Mouse (Mus musculus): ENCODE measurements at regions not wholly inside any gene's neighbourhood (a gene's known extent, or its start where the extent isn't known, plus 50 kb on each side); places are given as distances from the start of the nearest gene placed in this dataset.

- no peak for DNase-seq
- no peaks in the 10 kb centered on the region for H3K4me1 ChIP-seq (ENCODE audit: control insufficient read depth, insufficient read depth, low read length)
- no peak overlapping the region for H3K4me3 ChIP-seq (replicated peaks; ENCODE audit: insufficient read depth, low read depth, low read length)
- H3K27me3 ChIP-seq (ENCODE audit: control insufficient read depth, insufficient read depth, low read length) = no peaks in the 10 kb centered on the region
- WGBS = 95% methylated on average over 5 of the region's 5 CpGs
- no peak overlapping the region for H3K27ac ChIP-seq (ENCODE audit: insufficient read depth, low read length)
- TF ChIP-seq CTCF (IDR thresholded peaks at IDR 0.05; ENCODE audit: borderline replicate concordance, insufficient read depth, low read depth, low read length) (no peak), POLR2A (IDR thresholded peaks at IDR 0.05; ENCODE audit: borderline replicate concordance, insufficient read depth, low read length) (no peak)
Measured at GRCm38 (mm10) chr3:19420912-19421311, 207.6 kb downstream of the 1700064H15Rik start.

DNA sequence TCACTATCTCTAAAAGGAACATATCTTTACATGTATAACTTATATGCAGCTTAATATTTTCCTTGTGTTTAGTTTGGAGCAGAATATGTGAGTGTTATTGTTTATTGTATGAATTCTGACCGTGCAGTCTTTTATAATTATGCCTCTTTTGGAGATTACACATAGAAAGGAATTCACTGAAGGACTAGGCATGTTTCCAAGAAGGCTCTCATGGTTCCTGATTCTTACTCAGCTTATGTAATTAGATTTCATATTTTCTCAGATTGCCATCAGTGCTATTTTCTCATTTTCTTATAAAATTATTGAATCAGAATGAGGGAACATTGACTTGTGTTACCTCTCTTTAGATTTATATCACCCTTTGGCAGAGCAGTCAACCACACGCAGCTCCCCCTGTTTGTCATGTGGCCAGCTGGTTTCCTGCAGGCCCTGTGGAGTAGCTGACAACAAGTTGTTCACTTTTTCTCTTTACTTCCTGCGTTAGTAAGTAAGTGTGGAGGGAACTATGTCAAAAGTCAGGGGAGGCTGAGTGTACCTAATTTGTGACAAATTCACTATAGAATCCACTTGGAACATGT, 217.4 kb downstream of the 1700064H15Rik start:
- WGBS = 14% methylated on average over 3 of the region's 3 CpGs

DNA sequence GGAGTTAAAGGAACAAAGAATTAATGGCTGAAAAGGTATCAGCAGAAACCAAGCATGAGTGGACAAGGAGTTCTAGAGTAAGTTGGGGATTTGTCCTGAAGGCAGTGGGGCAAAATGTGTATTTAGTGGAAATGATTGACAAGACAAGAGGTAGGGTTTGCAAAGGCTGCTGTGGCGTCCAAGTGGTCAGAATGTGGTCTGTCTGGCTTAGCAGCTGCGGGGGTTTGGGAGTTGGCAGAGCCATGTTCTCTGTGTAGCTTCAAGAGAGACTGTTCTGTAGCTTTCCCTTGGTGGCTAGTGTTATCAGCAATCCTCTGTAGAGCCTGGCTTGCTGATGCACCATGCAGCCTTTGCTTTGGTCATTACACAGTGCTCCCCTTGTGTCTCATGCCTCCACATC, 220.2 kb downstream of the 1700064H15Rik start:
- Histone ChIP-seq H3K27ac (ENCODE audit: insufficient read depth, low read length) (no peak overlapping the region), H3K4me1 (ENCODE audit: control insufficient read depth, insufficient read depth, low read length) (no peaks in the 10 kb centered on the region), H3K4me3 (replicated peaks; ENCODE audit: insufficient read depth, low read depth, low read length) (no peak overlapping the region), H3K27me3 (ENCODE audit: control insufficient read depth, insufficient read depth, low read length) (no peaks in the 10 kb centered on the region)
- no peak for TF ChIP-seq CTCF (IDR thresholded peaks at IDR 0.05; ENCODE audit: borderline replicate concordance, insufficient read depth, low read depth, low read length)
- TF ChIP-seq POLR2A (IDR thresholded peaks at IDR 0.05; ENCODE audit: borderline replicate concordance, insufficient read depth, low read length) = no peak
- WGBS = 52% methylated on average over 2 of the region's 2 CpGs
- DNase-seq = no peak

More for the DNA sequence above, 217.4 kb downstream of the 1700064H15Rik start:
- no peak for TF ChIP-seq CTCF (IDR thresholded peaks at IDR 0.05; ENCODE audit: borderline replicate concordance, insufficient read depth, low read depth, low read length)
- TF ChIP-seq POLR2A (IDR thresholded peaks at IDR 0.05; ENCODE audit: borderline replicate concordance, insufficient read depth, low read length) = no peak
- no peak for DNase-seq
- H3K27me3 ChIP-seq (ENCODE audit: control insufficient read depth, insufficient read depth, low read length) = no peaks in the 10 kb centered on the region
- H3K4me1 ChIP-seq (ENCODE audit: control insufficient read depth, insufficient read depth, low read length) = no peaks in the 10 kb centered on the region
- H3K27ac ChIP-seq (ENCODE audit: insufficient read depth, low read length) = no peak overlapping the region
- no peak overlapping the region for H3K4me3 ChIP-seq (replicated peaks; ENCODE audit: insufficient read depth, low read depth, low read length)

DNA sequence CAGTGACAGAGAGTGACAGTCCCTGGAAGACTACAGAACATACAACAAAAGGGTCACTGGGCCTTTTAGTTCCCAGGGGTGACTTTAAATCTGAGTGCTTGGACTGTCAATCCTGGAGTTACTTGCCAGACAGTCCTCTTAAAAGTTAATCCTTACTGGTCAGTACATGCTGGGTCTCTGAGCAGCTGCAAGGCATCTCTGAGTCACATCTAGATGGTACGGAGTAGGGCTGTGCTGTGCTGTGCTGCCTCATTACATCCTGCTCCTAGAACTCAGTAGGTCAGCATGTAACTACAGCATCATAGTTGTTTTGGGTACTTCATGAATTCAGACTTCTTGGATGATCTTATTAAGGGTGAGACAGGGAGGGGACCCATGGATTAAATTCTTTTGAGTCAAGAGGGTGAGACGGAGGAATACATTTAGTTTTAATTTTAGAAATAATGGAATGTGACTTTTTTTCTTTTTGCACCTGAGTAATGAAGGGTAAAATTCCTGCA, 220.8 kb downstream of the 1700064H15Rik start:
- Histone ChIP-seq H3K4me1 (ENCODE audit: control insufficient read depth, insufficient read depth, low read length) (no peaks in the 10 kb centered on the region), H3K27ac (ENCODE audit: insufficient read depth, low read length) (no peak overlapping the region), H3K27me3 (ENCODE audit: control insufficient read depth, insufficient read depth, low read length) (no peaks in the 10 kb centered on the region), H3K4me3 (replicated peaks; ENCODE audit: insufficient read depth, low read depth, low read length) (no peak overlapping the region)
- TF ChIP-seq POLR2A (IDR thresholded peaks at IDR 0.05; ENCODE audit: borderline replicate concordance, insufficient read depth, low read length) = no peak
- no peak for TF ChIP-seq CTCF (IDR thresholded peaks at IDR 0.05; ENCODE audit: borderline replicate concordance, insufficient read depth, low read depth, low read length)
- DNase-seq = no peak
- WGBS = 82% methylated on average over 2 of the region's 2 CpGs

DNA sequence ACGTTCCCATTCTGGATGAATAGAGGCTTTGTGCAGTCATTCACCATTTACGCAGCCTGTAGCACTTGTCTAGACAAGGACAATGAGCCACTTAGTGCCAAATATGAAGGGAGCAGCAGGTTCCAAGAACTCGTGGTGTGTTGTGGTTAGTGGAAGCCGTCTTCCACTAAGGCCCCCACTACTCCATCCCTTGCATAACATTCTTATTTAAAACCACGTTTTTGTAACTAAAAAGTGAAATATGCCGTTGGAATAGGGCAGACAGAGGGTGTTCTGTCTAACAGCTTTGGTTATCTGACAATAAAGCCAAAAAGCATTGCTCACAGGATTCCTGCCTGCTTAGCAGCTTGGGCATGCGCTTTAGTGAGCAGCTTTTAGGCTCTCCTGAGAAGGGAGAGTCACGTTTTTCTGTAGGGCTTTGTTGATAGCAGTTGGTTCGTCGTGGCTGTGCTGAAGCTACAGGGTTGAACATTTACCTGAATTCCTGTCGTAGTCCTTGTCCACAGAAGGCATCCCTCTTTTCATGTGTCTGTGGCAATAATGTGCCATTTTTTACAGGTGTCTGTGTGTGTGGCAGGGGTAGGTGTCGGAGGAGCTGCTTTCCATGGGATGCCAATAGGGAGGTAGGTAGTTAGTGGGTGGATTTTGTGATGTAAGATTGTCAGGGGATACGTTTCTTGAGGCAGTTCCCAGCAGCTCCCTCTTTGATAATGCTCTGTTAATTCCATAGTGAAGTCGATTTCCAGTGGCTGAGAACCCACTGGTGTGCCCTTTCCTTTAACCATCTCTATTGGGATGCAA, 221.9 kb downstream of the 1700064H15Rik start:
- DNase-seq = peak in 1 of 2 experiments; percentile 3
- H3K27me3 ChIP-seq (ENCODE audit: control insufficient read depth, insufficient read depth, low read length) = no peaks in the 10 kb centered on the region
- WGBS = 24% methylated on average over 14 of the region's 14 CpGs
- TF ChIP-seq CTCF (IDR thresholded peaks at IDR 0.05; ENCODE audit: borderline replicate concordance, insufficient read depth, low read depth, low read length) (no peak), POLR2A (IDR thresholded peaks at IDR 0.05; ENCODE audit: borderline replicate concordance, insufficient read depth, low read length) (no peak)
- H3K4me1 ChIP-seq (ENCODE audit: control insufficient read depth, insufficient read depth, low read length) = no peaks in the 10 kb centered on the region
- H3K27ac ChIP-seq (ENCODE audit: insufficient read depth, low read length) = no peak overlapping the region
- no peak overlapping the region for H3K4me3 ChIP-seq (replicated peaks; ENCODE audit: insufficient read depth, low read depth, low read length)

DNA sequence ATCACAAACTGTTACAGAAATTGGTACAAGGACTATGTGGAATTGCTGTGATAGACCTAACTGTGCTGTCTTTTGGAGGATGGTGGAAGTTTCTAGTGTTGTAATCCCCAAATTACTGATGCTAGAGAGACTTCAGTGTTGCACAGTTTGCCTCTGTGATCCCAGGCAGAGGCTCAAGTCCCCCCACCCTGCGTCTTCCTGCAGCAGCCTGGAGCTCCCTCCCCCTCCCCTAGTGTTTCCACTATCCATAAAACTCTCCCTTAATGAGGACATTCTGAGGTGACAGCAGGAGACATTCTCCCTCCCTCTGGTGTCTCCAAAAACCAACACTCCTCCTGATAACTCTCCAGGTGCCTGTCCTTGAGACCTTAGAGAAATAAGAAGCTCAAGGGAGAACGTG, 242.8 kb downstream of the 1700064H15Rik start:
- no peak overlapping the region for H3K27ac ChIP-seq (ENCODE audit: insufficient read depth, low read length)
- 49% methylated on average over 2 of the region's 2 CpGs for WGBS
- H3K27me3 ChIP-seq (ENCODE audit: control insufficient read depth, insufficient read depth, low read length) = no peaks in the 10 kb centered on the region
- no peak for DNase-seq
- H3K4me3 ChIP-seq (replicated peaks; ENCODE audit: insufficient read depth, low read depth, low read length) = no peak overlapping the region
- TF ChIP-seq POLR2A (IDR thresholded peaks at IDR 0.05; ENCODE audit: borderline replicate concordance, insufficient read depth, low read length) (no peak), CTCF (IDR thresholded peaks at IDR 0.05; ENCODE audit: borderline replicate concordance, insufficient read depth, low read depth, low read length) (no peak)
- 0 out of 2 replicates have a peak, but pooled peaks cover 2% of the 10 kb centered on the region for H3K4me1 ChIP-seq (ENCODE audit: control insufficient read depth, insufficient read depth, low read length)

GRCm38 (mm10) chr3:19368998-19369397, 259.5 kb downstream of the 1700064H15Rik start:
- H3K27me3 ChIP-seq (ENCODE audit: control insufficient read depth, insufficient read depth, low read length) = no peaks in the 10 kb centered on the region
- H3K4me3 ChIP-seq (replicated peaks; ENCODE audit: insufficient read depth, low read depth, low read length) = no peak overlapping the region
- no peak overlapping the region for H3K27ac ChIP-seq (ENCODE audit: insufficient read depth, low read length)
- 91% methylated on average over 1 of the region's 1 CpGs for WGBS
- no peak for DNase-seq
- no peaks in the 10 kb centered on the region for H3K4me1 ChIP-seq (ENCODE audit: control insufficient read depth, insufficient read depth, low read length)
- TF ChIP-seq POLR2A (IDR thresholded peaks at IDR 0.05; ENCODE audit: borderline replicate concordance, insufficient read depth, low read length) (no peak), CTCF (IDR thresholded peaks at IDR 0.05; ENCODE audit: borderline replicate concordance, insufficient read depth, low read depth, low read length) (no peak)

DNA sequence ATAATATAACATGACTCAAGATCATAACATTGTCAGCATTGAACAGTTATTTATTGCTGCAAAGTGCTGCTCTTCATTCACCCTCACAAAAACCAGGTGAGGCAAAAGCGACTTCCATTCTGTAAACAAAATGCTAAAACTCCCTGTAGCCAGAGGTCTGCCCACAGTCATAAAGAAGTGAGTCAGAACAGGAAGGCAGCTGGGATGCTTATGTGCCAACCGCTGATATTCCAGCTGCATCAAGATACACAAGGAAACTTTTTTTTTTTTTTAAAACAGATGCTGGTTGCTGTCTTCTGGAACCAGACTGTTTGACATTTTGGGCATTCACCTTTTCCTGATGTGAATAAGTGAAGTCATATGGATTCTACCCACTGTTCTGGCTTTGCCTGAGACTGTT, 260.7 kb downstream of the 1700064H15Rik start:
- no peak for TF ChIP-seq POLR2A (IDR thresholded peaks at IDR 0.05; ENCODE audit: borderline replicate concordance, insufficient read depth, low read length)
- no peak for TF ChIP-seq CTCF (IDR thresholded peaks at IDR 0.05; ENCODE audit: borderline replicate concordance, insufficient read depth, low read depth, low read length)
- WGBS = 81% methylated on average over 2 of the region's 2 CpGs
- H3K4me1 ChIP-seq (ENCODE audit: control insufficient read depth, insufficient read depth, low read length) = no peaks in the 10 kb centered on the region
- H3K27ac ChIP-seq (ENCODE audit: insufficient read depth, low read length) = no peak overlapping the region
- no peaks in the 10 kb centered on the region for H3K27me3 ChIP-seq (ENCODE audit: control insufficient read depth, insufficient read depth, low read length)
- H3K4me3 ChIP-seq (replicated peaks; ENCODE audit: insufficient read depth, low read depth, low read length) = no peak overlapping the region
- DNase-seq = no peak
